Mouse (Mus musculus) layer of hippocampus, postnatal 25 days (tissue): ENCODE results near the gene Gm20908. TPM values are rescaled to one million over a fixed set of nuclear protein-coding genes. Genes with fewer than 3 reads are reported as not detected.
"Not testable (repeated sequence)": the region's sequence is repeated elsewhere in the genome, so short reads cannot be mapped to it uniquely, and the experiment has no call there.

Source experiments
- DNase-seq, 2 experiments: peaks; one replicate each; pipeline ENCODE4 v3.0.0; 2022; ENCODE audit warnings: mixed read lengths in 2 of 2, low spot score in 1 of 2; ENCODE audit errors: extremely low spot score in 1 of 2
- total RNA-seq, 2 experiments: library from RNA; stranded (reverse); gene quantifications; 2 replicates each; pipeline ENCODE4 v1.2.3; 2021

Gm20908 gene
- total RNA-seq = not detected

DNA sequence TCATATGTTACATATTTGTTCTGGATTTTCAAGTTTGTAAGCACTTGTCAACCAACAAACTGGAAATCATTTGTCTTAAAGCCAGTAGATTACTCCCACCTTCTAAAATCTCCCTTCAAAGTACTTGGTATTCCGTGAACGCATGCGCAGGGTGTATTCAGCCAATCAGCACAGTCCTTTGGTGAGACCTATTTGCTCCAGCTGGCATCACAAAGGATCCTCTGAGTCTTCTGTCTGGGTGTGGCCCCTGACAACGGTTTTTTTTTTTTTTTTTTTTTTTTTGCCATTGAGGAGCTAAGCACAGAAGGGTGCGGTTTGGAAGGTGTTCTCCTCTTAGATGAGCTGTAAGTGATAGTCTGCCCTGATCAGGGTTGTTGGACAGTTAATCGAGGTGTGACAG, at the start of gene Gm20908:
Gene Gm20908 (plus strand): TSS at position 301 of the 400 bp plus-strand sequence.
- DNase-seq = not testable (repeated sequence)
